Mouse (Mus musculus): ENCODE measurements at regions not wholly inside any gene's neighbourhood (a gene's known extent, or its start where the extent isn't known, plus 50 kb on each side); places are given as distances from the start of the nearest gene placed in this dataset.

GRCm38 (mm10) chr11:79778522-79778921, 183.7 kb downstream of the Utp6 start:
- H3K27ac ChIP-seq (ENCODE audit: low read length), result no peak overlapping the region
- H3K4me2 ChIP-seq (ENCODE audit: low read depth, low read length), result no peak overlapping the region
- ATAC-seq (ENCODE audit: low read depth), result peak; percentile 42; the same call in 1 of the 2 replicates

DNA sequence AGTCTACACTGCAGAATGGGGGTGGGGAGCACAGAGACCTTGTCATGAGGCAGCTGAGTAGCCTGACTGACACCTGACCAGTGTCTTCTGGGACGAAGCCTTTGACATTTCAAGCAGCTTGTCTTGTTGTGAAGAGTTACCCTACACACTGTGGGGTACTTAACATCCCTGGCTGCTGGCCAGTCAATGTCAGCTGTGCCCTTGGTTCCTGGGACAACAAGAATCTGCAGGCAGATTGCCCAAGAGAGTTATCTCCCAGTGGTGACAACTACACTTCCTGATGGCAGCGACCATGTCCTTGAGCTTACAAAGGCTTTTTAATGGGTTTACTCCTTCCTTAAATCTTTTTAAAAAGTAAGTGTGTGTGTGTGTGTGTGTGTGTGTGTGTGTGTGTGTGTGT, 184.2 kb downstream of the Utp6 start:
- Histone ChIP-seq H3K4me2 (ENCODE audit: low read depth, low read length) (no peak overlapping the region), H3K27ac (ENCODE audit: low read length) (no peak overlapping the region), H3K4me1 (replicated peaks; ENCODE audit: control insufficient read depth, insufficient read depth, low read length) (peaks cover 31% of the 10 kb centered on the region), H3K9me3 (ENCODE audit: control insufficient read depth, low read length) (no peaks in the 10 kb centered on the region), H3K27me3 (ENCODE audit: control insufficient read depth, insufficient read depth, low read depth, low read length) (peaks cover 2% of the 10 kb centered on the region; the same call in 1 of the 2 replicates), H3K4me3 (ENCODE audit: low read length) (no peak overlapping the region), H3K36me3 (ENCODE audit: control insufficient read depth, insufficient read depth, low read length) (no peaks in the 10 kb centered on the region), H3K9ac (ENCODE audit: low read length) (no peak overlapping the region)
- 27% methylated on average over 2 of the region's 2 CpGs for WGBS
- ATAC-seq (ENCODE audit: low read depth), result peak; percentile 53; the same call in 1 of the 2 replicates

More at GRCm38 (mm10) chr11:79778522-79778921, 183.7 kb downstream of the Utp6 start:
- H3K9ac ChIP-seq (ENCODE audit: low read length), result no peak overlapping the region
- H3K36me3 ChIP-seq (ENCODE audit: control insufficient read depth, insufficient read depth, low read length), result no peaks in the 10 kb centered on the region
- 66% methylated on average over 5 of the region's 5 CpGs for WGBS
- peaks cover 2% of the 10 kb centered on the region; the same call in 1 of the 2 replicates for H3K27me3 ChIP-seq (ENCODE audit: control insufficient read depth, insufficient read depth, low read depth, low read length)
- no peaks in the 10 kb centered on the region for H3K9me3 ChIP-seq (ENCODE audit: control insufficient read depth, low read length)
- peaks cover 25% of the 10 kb centered on the region for H3K4me1 ChIP-seq (replicated peaks; ENCODE audit: control insufficient read depth, insufficient read depth, low read length)
- no peak overlapping the region for H3K4me3 ChIP-seq (ENCODE audit: low read length)

- no peak for ATAC-seq (ENCODE audit: low read depth)
- WGBS, result 37% methylated on average over 6 of the region's 6 CpGs
- H3K4me1 ChIP-seq (replicated peaks; ENCODE audit: control insufficient read depth, insufficient read depth, low read length), result peaks cover 34% of the 10 kb centered on the region
- H3K4me2 ChIP-seq (ENCODE audit: low read depth, low read length), result no peak overlapping the region
- H3K27ac ChIP-seq (ENCODE audit: low read length), result no peak overlapping the region
- no peak overlapping the region for H3K4me3 ChIP-seq (ENCODE audit: low read length)
- no peaks in the 10 kb centered on the region for H3K9me3 ChIP-seq (ENCODE audit: control insufficient read depth, low read length)
- H3K9ac ChIP-seq (ENCODE audit: low read length), result no peak overlapping the region
- H3K36me3 ChIP-seq (ENCODE audit: control insufficient read depth, insufficient read depth, low read length), result no peaks in the 10 kb centered on the region
- H3K27me3 ChIP-seq (ENCODE audit: control insufficient read depth, insufficient read depth, low read depth, low read length), result peaks cover 4% of the 10 kb centered on the region; the same call in 1 of the 2 replicates
Measured at GRCm38 (mm10) chr11:79776577-79776976, 185.6 kb downstream of the Rab11fip4 start.

- Histone ChIP-seq H3K27me3 (ENCODE audit: control insufficient read depth, insufficient read depth, low read depth, low read length) (peaks cover 2% of the 10 kb centered on the region; the same call in 1 of the 2 replicates), H3K4me2 (ENCODE audit: low read depth, low read length) (no peak overlapping the region), H3K9me3 (ENCODE audit: control insufficient read depth, low read length) (peaks cover 5% of the 10 kb centered on the region; the same call in 1 of the 2 replicates), H3K27ac (ENCODE audit: low read length) (no peak overlapping the region; the same call in 1 of the 2 replicates), H3K4me1 (replicated peaks; ENCODE audit: control insufficient read depth, insufficient read depth, low read length) (peaks cover 25% of the 10 kb centered on the region), H3K36me3 (ENCODE audit: control insufficient read depth, insufficient read depth, low read length) (no peaks in the 10 kb centered on the region), H3K9ac (ENCODE audit: low read length) (no peak overlapping the region), H3K4me3 (ENCODE audit: low read length) (no peak overlapping the region)
- ATAC-seq (ENCODE audit: low read depth), result no peak; the same call in 1 of the 2 replicates
- WGBS, result 15% methylated on average over 1 of the region's 1 CpGs
Measured at GRCm38 (mm10) chr11:79773755-79774154, 182.7 kb downstream of the Rab11fip4 start.

DNA sequence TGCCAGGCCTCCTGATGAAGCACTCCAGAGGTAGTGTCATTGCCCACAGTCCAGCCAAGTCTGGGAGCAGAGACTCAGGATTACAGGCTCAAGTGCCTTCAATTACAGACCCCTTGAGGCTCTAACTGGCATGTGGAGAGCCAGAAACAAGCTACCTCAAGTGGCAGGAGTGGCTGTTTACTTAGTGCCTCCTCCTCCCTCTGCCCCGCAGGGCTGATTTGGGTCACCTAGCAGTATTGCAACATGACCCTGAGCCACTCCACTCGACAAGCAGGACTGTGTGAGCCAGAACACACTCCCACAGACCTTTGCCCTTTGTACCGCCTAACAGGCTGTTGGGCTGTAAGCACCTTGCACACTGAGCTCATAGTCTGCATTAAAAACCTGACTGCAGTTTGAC, 180.4 kb downstream of the Rab11fip4 start:
- Histone ChIP-seq H3K4me3 (ENCODE audit: low read length) (no peak overlapping the region), H3K4me2 (ENCODE audit: low read depth, low read length) (no peak overlapping the region), H3K4me1 (replicated peaks; ENCODE audit: control insufficient read depth, insufficient read depth, low read length) (peaks cover 14% of the 10 kb centered on the region), H3K9me3 (ENCODE audit: control insufficient read depth, low read length) (peaks cover 5% of the 10 kb centered on the region; the same call in 1 of the 2 replicates), H3K27ac (ENCODE audit: low read length) (0 out of 2 replicates have a peak overlapping the region, but pooled peaks have one; percentile 10), H3K9ac (ENCODE audit: low read length) (no peak overlapping the region), H3K27me3 (ENCODE audit: control insufficient read depth, insufficient read depth, low read depth, low read length) (peaks cover 5% of the 10 kb centered on the region; the same call in 1 of the 2 replicates), H3K36me3 (ENCODE audit: control insufficient read depth, insufficient read depth, low read length) (no peaks in the 10 kb centered on the region)
- WGBS, result 29% methylated on average over 3 of the region's 3 CpGs
- peak; percentile 96 for ATAC-seq (ENCODE audit: low read depth)

DNA sequence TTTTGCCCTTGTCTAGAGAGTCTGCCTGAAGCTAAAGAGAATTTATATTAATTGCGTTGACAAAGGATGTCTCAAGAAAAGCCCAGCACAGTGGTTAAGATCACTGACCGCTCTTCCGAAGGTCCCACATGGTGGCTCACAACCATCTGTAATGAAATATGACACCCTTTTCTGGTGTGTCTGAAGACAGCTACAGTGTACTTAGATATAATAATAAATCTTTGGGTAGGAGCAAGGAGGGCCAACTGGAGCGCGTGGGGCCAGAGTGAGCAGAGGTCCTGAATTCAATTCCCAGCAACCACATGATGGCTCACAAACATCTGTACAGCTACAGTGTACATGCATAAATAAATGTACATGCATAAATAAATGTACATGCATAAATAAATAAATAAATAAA, 176.1 kb downstream of the Rab11fip4 start:
- WGBS, result 79% methylated on average over 5 of the region's 5 CpGs
- no peak overlapping the region for H3K4me3 ChIP-seq (ENCODE audit: low read length)
- H3K36me3 ChIP-seq (ENCODE audit: control insufficient read depth, insufficient read depth, low read length), result no peaks in the 10 kb centered on the region
- peaks cover 8% of the 10 kb centered on the region; the same call in 1 of the 2 replicates for H3K4me1 ChIP-seq (replicated peaks; ENCODE audit: control insufficient read depth, insufficient read depth, low read length)
- no peak overlapping the region for H3K4me2 ChIP-seq (ENCODE audit: low read depth, low read length)
- H3K9me3 ChIP-seq (ENCODE audit: control insufficient read depth, low read length), result peaks cover 5% of the 10 kb centered on the region; the same call in 1 of the 2 replicates
- H3K27me3 ChIP-seq (ENCODE audit: control insufficient read depth, insufficient read depth, low read depth, low read length), result peaks cover 7% of the 10 kb centered on the region
- no peak overlapping the region for H3K9ac ChIP-seq (ENCODE audit: low read length)
- H3K27ac ChIP-seq (ENCODE audit: low read length), result no peak overlapping the region
- no peak for ATAC-seq (ENCODE audit: low read depth)

DNA sequence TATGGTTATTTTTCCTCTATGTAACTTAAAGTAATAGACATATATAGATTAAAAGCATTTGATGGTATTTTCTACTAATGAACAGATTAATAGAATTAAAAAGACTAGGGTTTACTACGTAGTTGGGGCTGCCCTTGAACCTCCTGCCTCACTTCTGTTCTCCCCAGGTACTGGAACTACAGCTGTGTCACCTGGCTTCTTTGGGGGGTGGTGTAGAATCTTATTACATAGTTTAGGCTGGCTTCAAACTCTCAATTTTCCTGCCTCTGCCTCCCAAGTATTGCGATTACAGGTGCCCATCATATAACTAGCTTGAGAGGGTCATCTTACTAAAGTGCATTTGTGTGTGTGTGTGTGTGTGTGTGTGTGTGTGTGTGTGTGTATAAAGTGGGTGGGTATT, 175.0 kb downstream of the Rab11fip4 start:
- Histone ChIP-seq H3K27me3 (ENCODE audit: control insufficient read depth, insufficient read depth, low read depth, low read length) (peaks cover 7% of the 10 kb centered on the region), H3K36me3 (ENCODE audit: control insufficient read depth, insufficient read depth, low read length) (no peaks in the 10 kb centered on the region), H3K9ac (ENCODE audit: low read length) (no peak overlapping the region), H3K4me1 (replicated peaks; ENCODE audit: control insufficient read depth, insufficient read depth, low read length) (peaks cover 3% of the 10 kb centered on the region; the same call in 1 of the 2 replicates), H3K4me2 (ENCODE audit: low read depth, low read length) (no peak overlapping the region), H3K27ac (ENCODE audit: low read length) (no peak overlapping the region), H3K4me3 (ENCODE audit: low read length) (no peak overlapping the region), H3K9me3 (ENCODE audit: control insufficient read depth, low read length) (peaks cover 5% of the 10 kb centered on the region; the same call in 1 of the 2 replicates)
- 95% methylated on average over 2 of the region's 2 CpGs for WGBS
- no peak for ATAC-seq (ENCODE audit: low read depth)

DNA sequence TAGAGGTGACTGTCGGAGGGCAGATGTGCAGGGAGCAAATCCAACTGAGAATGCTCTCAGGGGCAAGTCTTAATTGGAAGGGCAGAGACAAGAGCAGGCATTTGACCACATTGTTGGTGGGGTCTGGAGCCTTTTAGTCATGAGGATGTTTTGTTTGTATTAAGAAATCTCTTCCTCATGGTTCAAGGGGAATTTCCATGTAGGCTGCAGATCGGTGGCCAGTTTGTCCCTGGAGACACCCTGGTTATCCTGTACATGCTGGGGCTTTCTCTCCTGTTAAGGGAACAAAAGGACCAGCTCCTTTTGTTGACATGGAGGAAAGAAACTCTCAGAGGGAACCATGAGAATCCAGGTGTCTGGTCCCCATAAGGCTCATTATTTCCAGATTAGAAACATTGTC, 174.4 kb downstream of the Rab11fip4 start:
- no peak overlapping the region for H3K27ac ChIP-seq (ENCODE audit: low read length)
- no peaks in the 10 kb centered on the region for H3K36me3 ChIP-seq (ENCODE audit: control insufficient read depth, insufficient read depth, low read length)
- H3K27me3 ChIP-seq (ENCODE audit: control insufficient read depth, insufficient read depth, low read depth, low read length), result peaks cover 7% of the 10 kb centered on the region
- no peak for ATAC-seq (ENCODE audit: low read depth)
- no peak overlapping the region for H3K4me3 ChIP-seq (ENCODE audit: low read length)
- H3K4me2 ChIP-seq (ENCODE audit: low read depth, low read length), result no peak overlapping the region
- H3K9ac ChIP-seq (ENCODE audit: low read length), result no peak overlapping the region
- WGBS, result 64% methylated on average over 2 of the region's 2 CpGs
- H3K4me1 ChIP-seq (replicated peaks; ENCODE audit: control insufficient read depth, insufficient read depth, low read length), result no peaks in the 10 kb centered on the region
- peaks cover 5% of the 10 kb centered on the region; the same call in 1 of the 2 replicates for H3K9me3 ChIP-seq (ENCODE audit: control insufficient read depth, low read length)

DNA sequence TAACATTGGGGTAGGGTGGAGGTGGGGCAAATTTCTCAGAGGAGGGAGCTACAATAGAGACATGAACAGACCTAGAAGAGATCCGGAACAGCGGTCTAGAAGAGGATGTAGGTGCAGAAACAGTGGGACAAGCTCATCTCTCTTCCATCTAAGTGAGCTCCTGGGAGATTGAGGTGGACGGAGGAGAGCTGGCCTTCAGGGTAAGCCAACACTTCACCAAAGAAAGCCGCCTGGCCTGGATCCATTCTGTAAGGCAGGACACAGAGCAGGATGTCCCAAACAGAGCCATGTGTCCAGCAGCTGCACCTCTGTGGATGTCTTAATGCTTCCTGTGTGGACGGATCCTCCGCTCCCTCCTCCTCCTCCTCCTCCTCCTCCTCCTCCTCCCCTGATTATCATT, 173.0 kb downstream of the Rab11fip4 start:
- 70% methylated on average over 6 of the region's 6 CpGs for WGBS
- H3K9ac ChIP-seq (ENCODE audit: low read length), result no peak overlapping the region

More for the DNA sequence above, 173.0 kb downstream of the Rab11fip4 start:
- Histone ChIP-seq H3K27me3 (ENCODE audit: control insufficient read depth, insufficient read depth, low read depth, low read length) (peaks cover 7% of the 10 kb centered on the region), H3K4me1 (replicated peaks; ENCODE audit: control insufficient read depth, insufficient read depth, low read length) (no peaks in the 10 kb centered on the region), H3K36me3 (ENCODE audit: control insufficient read depth, insufficient read depth, low read length) (no peaks in the 10 kb centered on the region), H3K4me2 (ENCODE audit: low read depth, low read length) (no peak overlapping the region), H3K27ac (ENCODE audit: low read length) (no peak overlapping the region), H3K4me3 (ENCODE audit: low read length) (no peak overlapping the region), H3K9me3 (ENCODE audit: control insufficient read depth, low read length) (peaks cover 2% of the 10 kb centered on the region; the same call in 1 of the 2 replicates)
- no peak for ATAC-seq (ENCODE audit: low read depth)
